Mouse (Mus musculus) MEL (cell line): ENCODE measurements around the gene Fkbp2. TPM values are rescaled to one million over a fixed set of nuclear protein-coding genes. Genes with fewer than 3 reads are reported as not detected.

Source experiments
- DNase-seq: peaks from one replicate; pipeline ENCODE4 v3.0.0; 2011; ENCODE audit warnings: low read depth, low spot score
- H3K27ac ChIP-seq: 2 replicates; pipeline ENCODE4 v1.5.1; 2012; ENCODE audit warnings: low read depth, mild to moderate bottlenecking, control low read depth, low read length, moderate library complexity; ENCODE audit not compliant: control insufficient read depth
- H3K27me3 ChIP-seq, 2 experiments: fragments of 150-350 bp in 1 of 2; sonication (generic) in 1 of 2; 2 replicates each; pipeline ENCODE4 v1.6.1; 2012; ENCODE audit warnings: low read length in 2 of 2, mild to moderate bottlenecking in 2 of 2, improper control_type of control experiment in 1 of 2, moderate library complexity in 1 of 2; ENCODE audit not compliant: insufficient read depth in 2 of 2, control insufficient read depth in 1 of 2
- H3K36me3 ChIP-seq, 2 experiments: 2 replicates each; pipeline ENCODE4 v1.6.1; 2012 to 2014; ENCODE audit warnings: low read length in 2 of 2, improper control_type of control experiment in 1 of 2, inconsistent platforms in 1 of 2, mild to moderate bottlenecking in 1 of 2; ENCODE audit not compliant: insufficient read depth in 2 of 2, control insufficient read depth in 1 of 2
- H3K4me1 ChIP-seq, 2 experiments: fragments of 150-350 bp in 1 of 2; sonication (generic) in 1 of 2; 2 replicates each; pipeline ENCODE4 v1.6.1; 2012; ENCODE audit warnings: low read length in 2 of 2, improper control_type of control experiment in 1 of 2, mild to moderate bottlenecking in 1 of 2; ENCODE audit not compliant: insufficient read depth in 2 of 2, control insufficient read depth in 1 of 2
- H3K4me3 ChIP-seq, 2 experiments: fragments of 150-350 bp in 1 of 2; sonication (generic) in 1 of 2; 2 replicates each; pipeline ENCODE4 v1.5.1; 2012; ENCODE audit warnings: low read depth in 2 of 2, low read length in 2 of 2, mild to moderate bottlenecking in 2 of 2, moderate library complexity in 2 of 2, control low read depth in 1 of 2, improper control_type of control experiment in 1 of 2; ENCODE audit not compliant: control insufficient read depth in 1 of 2, insufficient read depth in 1 of 2
- H3K79me2 ChIP-seq: 2 replicates; pipeline ENCODE4 v1.6.1; 2012; ENCODE audit warnings: mild to moderate bottlenecking, low read length, moderate library complexity; ENCODE audit not compliant: control insufficient read depth, poor library complexity, insufficient read depth
- H3K9ac ChIP-seq: 2 replicates; pipeline ENCODE4 v1.6.1; 2012; ENCODE audit warnings: low read depth, mild to moderate bottlenecking, control low read depth, low read length, moderate library complexity; ENCODE audit not compliant: control insufficient read depth, poor library complexity, severe bottlenecking
- H3K9me3 ChIP-seq: fragments of 150-350 bp; sonication (generic); replicated peaks from 2 replicates; pipeline ENCODE4 v1.6.1; 2012; ENCODE audit warnings: mild to moderate bottlenecking, low read length, improper control_type of control experiment, moderate library complexity; ENCODE audit not compliant: insufficient read depth
- BHLHE40 ChIP-seq: IDR thresholded peaks from 2 replicates; pipeline ENCODE4 v1.6.1; 2012; ENCODE audit warnings: low read depth, mild to moderate bottlenecking, inconsistent platforms, low read length, improper control_type of control experiment, borderline replicate concordance
- CHD2 ChIP-seq: IDR thresholded peaks from 2 replicates; pipeline ENCODE4 v1.6.1; 2011; ENCODE audit warnings: low read length, improper control_type of control experiment
- ELF1 ChIP-seq: IDR thresholded peaks from 2 replicates; pipeline ENCODE4 v1.6.1; 2014; ENCODE audit warnings: low read depth, mild to moderate bottlenecking, inconsistent platforms, low read length, improper control_type of control experiment, moderate library complexity
- MAX ChIP-seq: IDR thresholded peaks from 2 replicates; pipeline ENCODE4 v1.6.1; 2011; ENCODE audit warnings: low read length, improper control_type of control experiment
- MAZ ChIP-seq: IDR thresholded peaks from 2 replicates; pipeline ENCODE4 v1.6.1; 2012; ENCODE audit warnings: low read depth, mild to moderate bottlenecking, inconsistent platforms, low read length, improper control_type of control experiment
- MYC ChIP-seq: IDR thresholded peaks from 2 replicates; pipeline ENCODE4 v1.6.1; 2011; ENCODE audit warnings: low read depth, mild to moderate bottlenecking, low read length, improper control_type of control experiment, moderate library complexity
- SIN3A ChIP-seq: IDR thresholded peaks from 2 replicates; pipeline ENCODE4 v1.6.1; 2012; ENCODE audit warnings: low read length, improper control_type of control experiment, inconsistent platforms
- TBP ChIP-seq: IDR thresholded peaks from 2 replicates; pipeline ENCODE4 v1.8.0; 2011; ENCODE audit warnings: low read depth, low read length, improper control_type of control experiment
- UBTF ChIP-seq: IDR thresholded peaks from 2 replicates; pipeline ENCODE4 v1.6.1; 2012; ENCODE audit warnings: low read depth, mild to moderate bottlenecking, inconsistent platforms, low read length, improper control_type of control experiment, moderate library complexity, borderline replicate concordance; ENCODE audit not compliant: insufficient read depth
- USF2 ChIP-seq, 2 experiments: IDR thresholded peaks; 2 replicates each; pipeline ENCODE4 v1.6.1; 2011 to 2012; ENCODE audit warnings: improper control_type of control experiment in 2 of 2, low read length in 2 of 2, borderline replicate concordance in 1 of 2, inconsistent platforms in 1 of 2, low read depth in 1 of 2, mild to moderate bottlenecking in 1 of 2; ENCODE audit not compliant: insufficient read depth in 1 of 2
- ZC3H11A ChIP-seq: IDR thresholded peaks from 2 replicates; pipeline ENCODE4 v1.6.1; 2012; ENCODE audit warnings: low read depth, mild to moderate bottlenecking, inconsistent platforms, low read length, improper control_type of control experiment
- ZMIZ1 ChIP-seq: IDR thresholded peaks from 2 replicates; pipeline ENCODE4 v1.6.1; 2012; ENCODE audit warnings: low read depth, mild to moderate bottlenecking, inconsistent platforms, low read length, improper control_type of control experiment, moderate library complexity
- ZNF384 ChIP-seq: IDR thresholded peaks from 2 replicates; pipeline ENCODE4 v1.6.1; 2012; ENCODE audit warnings: low read depth, mild to moderate bottlenecking, inconsistent platforms, low read length, improper control_type of control experiment
- polyA plus RNA-seq, 2 experiments: library from polyadenylated mRNA; stranded (reverse) in 1 of 2; unstranded in 1 of 2; fragments of >175 nt in 1 of 2; fragments of >200 nt in 1 of 2; gene quantifications; 2 replicates each; pipeline versions ENCODE4 v1.2.1 to v1.2.4; 2012; ENCODE audit warnings: low replicate concordance in 2 of 2, low read depth in 1 of 2; ENCODE audit not compliant: insufficient read length in 2 of 2, insufficient read depth in 1 of 2, missing spikeins in 1 of 2
- total RNA-seq: library from RNA; depleted of rRNA; stranded (reverse); fragments of 300-350 nt; gene quantifications from 2 replicates; pipeline ENCODE4 v1.2.3, GENCODE M21; 2012

Gene Fkbp2
- total and polyA plus RNA-seq, 3 experiments, result 53.9 to 167 TPM; not detected in 1

- Histone ChIP-seq H3K27me3 (no peaks in the 10 kb centered on the region), H3K4me1 (0 out of 4 replicates have a peak, but pooled peaks cover 0 to 6% of the 10 kb centered on the region in 2 experiments), H3K36me3 (peaks cover 0 to 6% of the 10 kb centered on the region in 2 experiments; a peak in 1 of 4 replicates), H3K9ac (no peak overlapping the region), H3K9me3 (no peaks in the 10 kb centered on the region), H3K27ac (no peak overlapping the region), H3K79me2 (peaks cover 1% of the 10 kb centered on the region; the same call in 1 of the 2 replicates), H3K4me3 (no peak overlapping the region)
- no peak for TF ChIP-seq ZMIZ1
- TF ChIP-seq MAX, result no peak
- no peak for TF ChIP-seq BHLHE40
- TF ChIP-seq TBP, result no peak
- TF ChIP-seq CHD2, result no peak
- no peak for DNase-seq
Measured at GRCm38 (mm10) chr19:6949532-6949931, 30.8 kb downstream of the Fkbp2 start.

- DNase-seq, result no peak
- TF ChIP-seq ZNF384, result no peak
- TF ChIP-seq, all 39 proteins: peak for 0
- Histone ChIP-seq H3K36me3 (peaks cover 0 to 6% of the 10 kb centered on the region in 2 experiments; a peak in 1 of 4 replicates), H3K27me3 (no peaks in the 10 kb centered on the region), H3K4me3 (no peak overlapping the region), H3K79me2 (peaks cover 1% of the 10 kb centered on the region; the same call in 1 of the 2 replicates), H3K4me1 (0 out of 4 replicates have a peak, but pooled peaks cover 0 to 6% of the 10 kb centered on the region in 2 experiments), H3K9ac (no peak overlapping the region), H3K9me3 (no peaks in the 10 kb centered on the region), H3K27ac (no peak overlapping the region)
Measured at GRCm38 (mm10) chr19:6948186-6948585, 32.1 kb downstream of the Fkbp2 start.

- peaks cover 3% of the 10 kb centered on the region; the same call in 1 of the 2 replicates for H3K79me2 ChIP-seq
- H3K4me1 ChIP-seq, result peaks cover 0 to 9% of the 10 kb centered on the region in 2 experiments; a peak in 2 of 4 replicates
- DNase-seq, result no peak
- no peaks in the 10 kb centered on the region for H3K27me3 ChIP-seq
- no peak overlapping the region for H3K4me3 ChIP-seq
- H3K9me3 ChIP-seq, result no peaks in the 10 kb centered on the region
- no peak overlapping the region for H3K27ac ChIP-seq
- no peak overlapping the region for H3K9ac ChIP-seq
- peaks cover 0 to 4% of the 10 kb centered on the region in 2 experiments; a peak in 1 of 4 replicates for H3K36me3 ChIP-seq
- no peak for TF ChIP-seq CHD2
- no peak for TF ChIP-seq SIN3A
- no peak for TF ChIP-seq ZC3H11A
- no peak for TF ChIP-seq MAZ
- no peak for TF ChIP-seq USF2 (IDR thresholded peaks at IDR 0.05; ENCODE audit: borderline replicate concordance in 1 of 2, insufficient read depth in 1 of 2, low read depth in 1 of 2, low read length in 2 of 2)
- no peak for TF ChIP-seq ELF1
- TF ChIP-seq UBTF, result no peak
- TF ChIP-seq MYC, result no peak
- TF ChIP-seq, all 39 proteins: peak for 0
Measured at GRCm38 (mm10) chr19:6947742-6948141, 32.6 kb downstream of the Fkbp2 start.
